Mouse (Mus musculus) E14TG2a.4 (cell line): Measurements from ENCODE around the gene Thra.

ENCODE experiments used
- H3K27me3 ChIP-seq: 2 replicates; pipeline ENCODE4 v1.6.1; 2014; ENCODE audit warnings: low read length, control low read depth; ENCODE audit not compliant: insufficient read depth
- H3K36me3 ChIP-seq: 2 replicates; pipeline ENCODE4 v1.6.1; 2014; ENCODE audit warnings: low read length, control low read depth; ENCODE audit not compliant: insufficient read depth
- H3K4me1 ChIP-seq: replicated peaks from 2 replicates; pipeline ENCODE4 v1.6.1; 2014; ENCODE audit warnings: low read depth, low read length, control low read depth
- H3K4me3 ChIP-seq: replicated peaks from 2 replicates; pipeline ENCODE4 v1.5.1; 2014; ENCODE audit warnings: mild to moderate bottlenecking, low read length
- H3K9me3 ChIP-seq: 2 replicates; pipeline ENCODE4 v1.6.1; 2014; ENCODE audit warnings: low read length, control low read depth
- CTCF ChIP-seq: conservative IDR thresholded peaks from 2 replicates; pipeline ENCODE4 v1.5.1; 2014; ENCODE audit warnings: low read length
- NANOG ChIP-seq: IDR thresholded peaks from 2 replicates; pipeline ENCODE4 v1.6.1; 2014; ENCODE audit warnings: borderline replicate concordance, low read length, mixed read lengths
- POU5F1 ChIP-seq: IDR thresholded peaks from 2 replicates; pipeline ENCODE4 v1.6.1; 2014; ENCODE audit warnings: low read length, borderline replicate concordance

Gene Thra

DNA sequence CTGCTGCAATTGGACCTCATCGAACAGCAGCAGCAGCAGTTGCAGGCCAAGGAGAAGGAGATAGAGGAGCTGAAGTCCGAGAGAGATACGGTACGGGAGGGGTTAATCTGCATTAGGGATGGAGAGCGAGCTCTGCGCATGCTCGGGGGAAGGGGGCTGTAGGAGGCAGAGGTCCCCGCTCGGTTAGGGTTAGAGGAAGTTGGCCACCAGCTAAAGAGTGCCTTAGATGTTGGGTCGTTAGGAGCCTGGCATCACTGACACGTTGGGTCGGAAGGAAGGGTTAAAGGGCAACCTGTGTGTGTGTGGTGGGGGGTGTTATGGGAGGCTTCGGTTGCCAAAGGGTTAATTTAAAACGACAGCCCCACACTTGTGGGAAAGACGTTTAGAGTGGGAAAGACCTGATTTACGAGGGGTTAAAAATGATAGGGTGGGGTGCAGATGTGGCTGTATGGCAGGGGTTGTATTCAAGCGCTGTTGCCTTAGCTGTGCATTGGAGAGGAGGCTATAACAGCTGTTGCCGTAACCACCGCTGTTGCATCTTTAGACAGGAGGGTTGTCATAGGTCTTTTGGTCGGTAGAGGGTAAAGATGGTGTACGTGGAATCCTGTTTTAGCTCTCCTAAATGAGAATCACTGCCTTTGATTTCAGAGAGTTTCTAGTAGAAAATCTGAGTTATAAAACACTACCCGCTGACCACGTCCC lies 56.2 kb downstream of the Thra start:
- Histone ChIP-seq H3K4me3 (peak overlapping the region; percentile 91), H3K36me3 (peaks cover 41% of the 10 kb centered on the region), H3K27me3 (peaks cover 21% of the 10 kb centered on the region), H3K4me1 (peaks cover 41% of the 10 kb centered on the region), H3K9me3 (peaks cover 31% of the 10 kb centered on the region)
- TF ChIP-seq CTCF, result no peak
- no peak for TF ChIP-seq NANOG
- no peak for TF ChIP-seq POU5F1

DNA sequence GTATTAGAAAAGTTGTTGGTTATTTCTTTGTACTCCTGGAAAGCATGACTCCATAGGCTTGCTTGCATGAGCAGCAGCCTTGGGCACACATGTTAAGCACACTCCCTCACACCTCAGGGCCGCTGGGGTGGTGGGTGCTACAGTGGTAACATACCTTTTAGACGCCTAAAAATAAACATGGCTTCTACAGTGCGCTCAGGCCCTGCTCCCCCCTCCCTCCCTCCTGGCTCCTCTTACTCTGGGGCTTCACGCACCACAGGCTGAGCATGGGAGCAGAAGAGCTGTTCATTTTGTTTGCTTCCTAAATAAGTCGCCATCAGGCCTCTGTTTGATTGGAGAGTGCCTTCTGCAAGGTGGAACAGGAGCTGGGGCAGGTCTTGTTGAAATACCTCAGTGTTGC lies 56.9 kb downstream of the Thra start:
- no peak for TF ChIP-seq POU5F1
- no peak for TF ChIP-seq CTCF
- no peak for TF ChIP-seq NANOG
- peaks cover 37% of the 10 kb centered on the region for H3K9me3 ChIP-seq
- H3K4me3 ChIP-seq, result peak overlapping the region; percentile 91; the same call in 1 of the 2 replicates
- peaks cover 47% of the 10 kb centered on the region for H3K36me3 ChIP-seq
- peaks cover 35% of the 10 kb centered on the region for H3K4me1 ChIP-seq
- peaks cover 21% of the 10 kb centered on the region for H3K27me3 ChIP-seq

DNA sequence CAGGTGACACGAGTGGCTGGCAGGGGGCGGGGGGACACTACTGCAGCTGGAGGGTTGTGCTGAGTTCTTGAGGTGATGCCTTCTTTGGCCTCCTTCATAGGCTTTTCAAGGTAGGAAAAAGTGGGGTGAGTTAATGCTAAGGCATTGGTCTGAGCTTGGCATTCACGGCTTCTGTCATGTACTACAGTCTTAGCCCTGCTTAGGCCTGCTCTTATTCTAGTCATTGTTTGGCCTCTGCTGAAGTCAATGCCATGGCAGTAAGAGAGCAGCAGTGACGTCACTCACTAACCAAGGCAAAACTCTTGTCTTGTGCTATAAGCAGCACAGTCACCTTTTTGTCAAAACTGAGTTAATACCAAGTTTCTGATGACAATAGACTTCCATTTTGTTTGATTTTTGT lies 57.5 kb downstream of the Thra start:
- Histone ChIP-seq H3K36me3 (peaks cover 54% of the 10 kb centered on the region), H3K4me1 (peaks cover 29% of the 10 kb centered on the region), H3K27me3 (peaks cover 16% of the 10 kb centered on the region), H3K4me3 (no peak overlapping the region), H3K9me3 (peaks cover 43% of the 10 kb centered on the region)
- TF ChIP-seq POU5F1 (no peak), NANOG (no peak), CTCF (no peak)

DNA sequence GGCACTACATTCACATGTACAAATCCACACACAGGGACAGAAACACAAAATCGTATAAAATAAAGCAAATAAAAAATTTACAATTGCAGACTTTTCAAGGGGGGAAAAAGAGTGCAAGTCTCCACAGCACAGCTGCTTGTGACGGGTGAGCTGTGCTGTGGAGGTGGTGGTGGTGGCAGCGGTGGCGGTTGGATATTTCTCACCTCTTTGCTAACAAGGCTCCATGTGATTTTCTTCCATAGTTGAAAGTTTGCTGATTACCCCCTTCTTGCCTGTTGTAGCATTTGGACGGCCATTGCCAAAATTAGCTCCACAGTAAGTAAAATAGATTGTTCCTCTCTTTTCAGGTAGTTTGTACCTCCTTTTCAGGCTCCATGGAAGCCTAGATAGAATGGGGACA lies 64.2 kb downstream of the Thra start, which contains the start of gene Casc3:
Casc3 (plus strand) TSS at position 301 of the 400 bp plus-strand sequence.
- TF ChIP-seq POU5F1 (no peak), CTCF (no peak), NANOG (no peak)
- Histone ChIP-seq H3K4me3 (0 out of 2 replicates have a peak within 1 kb of the TSS, but pooled peaks have one; percentile 0), H3K4me1 (no peaks in the 10 kb centered on the region), H3K36me3 (peaks cover 85% of the 10 kb centered on the region), H3K9me3 (peaks cover 96% of the 10 kb centered on the region), H3K27me3 (no peaks in the 10 kb centered on the region)

DNA sequence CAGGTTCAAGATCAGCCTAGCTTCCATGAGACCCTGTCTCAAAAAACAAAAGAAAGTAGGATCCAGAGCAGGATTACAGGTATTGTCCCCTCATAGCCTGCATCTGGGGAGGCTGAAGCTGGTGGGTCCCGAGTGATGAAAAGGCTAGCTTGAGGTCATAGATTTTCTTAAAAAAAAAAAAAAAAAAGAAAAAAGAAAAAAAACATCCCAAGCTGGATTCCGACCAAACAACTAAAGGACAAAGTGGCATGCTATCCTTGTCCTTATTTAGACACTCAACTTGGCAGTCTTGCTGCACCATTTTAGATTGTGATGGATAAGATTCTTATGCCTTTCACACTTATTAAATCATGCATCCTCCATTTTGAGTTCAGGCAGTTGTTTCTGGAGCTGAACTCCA lies 68.0 kb downstream of the Thra start:
- TF ChIP-seq POU5F1 (no peak), NANOG (no peak), CTCF (no peak)
- Histone ChIP-seq H3K27me3 (no peaks in the 10 kb centered on the region), H3K4me3 (no peak overlapping the region), H3K9me3 (peaks cover 60% of the 10 kb centered on the region), H3K36me3 (peaks cover 70% of the 10 kb centered on the region), H3K4me1 (peaks cover 22% of the 10 kb centered on the region)

DNA sequence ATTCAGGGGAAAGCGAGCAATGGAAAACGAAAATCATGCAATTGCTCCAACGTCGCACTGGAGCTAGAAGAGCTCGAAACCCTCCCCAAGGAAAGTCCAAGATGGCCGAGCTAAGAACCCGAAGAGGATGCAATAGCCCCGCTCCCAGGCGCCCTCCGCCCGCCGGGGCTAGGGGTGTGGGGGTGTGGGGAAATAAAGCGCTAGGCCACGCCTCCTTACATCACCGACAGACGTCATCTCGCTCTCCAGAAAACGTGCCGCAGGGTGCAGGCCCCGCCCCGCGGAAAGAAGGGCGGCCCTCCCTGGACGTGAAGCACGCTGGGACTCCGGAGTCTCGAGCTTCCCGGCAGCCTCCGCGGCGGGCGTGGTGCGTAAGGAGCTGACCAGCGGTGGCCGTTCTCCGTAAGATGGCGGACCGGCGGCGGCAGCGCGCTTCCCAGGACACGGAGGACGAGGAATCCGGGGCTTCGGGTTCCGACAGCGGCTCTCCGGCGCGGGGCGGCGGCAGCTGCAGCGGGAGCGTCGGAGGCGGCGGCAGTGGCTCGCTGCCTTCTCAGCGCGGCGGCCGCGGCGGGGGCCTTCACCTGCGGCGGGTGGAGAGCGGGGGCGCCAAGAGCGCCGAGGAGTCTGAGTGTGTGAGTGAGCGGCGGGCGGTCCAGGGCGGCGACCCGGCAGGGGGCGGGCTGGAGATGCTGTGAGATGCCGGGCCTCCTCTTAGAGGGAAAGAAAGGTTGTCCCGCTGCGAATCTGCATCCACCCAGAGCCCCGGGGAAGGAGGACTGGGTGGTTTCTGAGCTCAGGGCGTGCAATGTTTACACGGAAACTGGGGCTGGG lies 69.2 kb downstream of the Thra start:
- H3K4me3 ChIP-seq, result peak overlapping the region; percentile 89
- peaks cover 22% of the 10 kb centered on the region for H3K4me1 ChIP-seq
- no peaks in the 10 kb centered on the region for H3K27me3 ChIP-seq
- no peak for TF ChIP-seq CTCF
- H3K36me3 ChIP-seq, result peaks cover 66% of the 10 kb centered on the region
- peaks cover 48% of the 10 kb centered on the region for H3K9me3 ChIP-seq

DNA sequence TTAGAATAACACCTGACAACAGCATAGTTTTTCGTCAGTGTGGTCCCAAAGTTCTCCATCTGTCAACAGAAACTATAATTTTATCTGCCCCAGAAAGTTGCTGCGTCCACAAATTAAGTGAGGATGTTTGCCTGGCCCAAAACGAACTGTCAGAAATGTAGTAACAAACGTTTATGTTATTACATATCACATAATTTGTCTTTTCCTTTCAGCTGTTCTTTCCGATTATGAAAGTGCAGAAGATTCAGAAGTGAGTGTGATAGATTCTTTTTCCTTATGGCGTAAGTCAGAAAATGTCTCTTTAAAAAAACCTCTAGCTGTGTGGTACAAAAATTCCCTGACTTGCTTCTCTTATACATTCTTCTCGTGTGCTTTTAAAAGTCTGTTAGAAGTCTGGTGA lies 70.2 kb downstream of the Thra start:
- no peaks in the 10 kb centered on the region for H3K27me3 ChIP-seq
- peaks cover 38% of the 10 kb centered on the region for H3K9me3 ChIP-seq
- peak overlapping the region; percentile 89 for H3K4me3 ChIP-seq
- peaks cover 22% of the 10 kb centered on the region for H3K4me1 ChIP-seq
- peaks cover 63% of the 10 kb centered on the region for H3K36me3 ChIP-seq
- no peak for TF ChIP-seq NANOG
- no peak for TF ChIP-seq POU5F1
- TF ChIP-seq CTCF, result no peak

DNA sequence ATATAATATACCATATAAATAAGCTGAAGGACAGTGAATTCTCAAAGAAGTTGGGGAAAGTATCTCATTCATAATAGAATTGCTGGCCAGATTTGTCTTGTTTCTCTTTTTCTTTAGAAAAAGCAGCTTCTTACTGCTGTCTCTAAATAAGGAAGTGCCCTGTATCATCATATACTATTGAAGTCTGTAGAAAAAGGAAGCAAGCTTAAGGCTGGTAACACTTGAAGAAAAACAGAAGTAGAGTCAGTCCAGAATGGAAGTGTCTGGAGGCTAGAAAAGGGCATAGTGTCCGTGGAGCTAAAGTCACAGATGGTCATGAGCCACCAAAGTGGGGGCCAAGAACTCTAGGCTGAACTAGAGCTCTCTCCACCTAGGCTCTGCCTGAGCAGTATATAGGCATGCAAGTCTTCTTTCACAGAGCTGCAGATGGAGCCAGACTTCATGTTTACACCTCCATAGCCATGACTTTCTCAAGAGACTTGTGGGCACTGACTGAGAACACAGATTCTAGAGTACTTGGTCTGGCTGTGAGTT lies 76.3 kb downstream of the Thra start:
- Histone ChIP-seq H3K4me3 (no peak overlapping the region), H3K9me3 (no peaks in the 10 kb centered on the region), H3K36me3 (peaks cover 82% of the 10 kb centered on the region), H3K4me1 (peaks cover 16% of the 10 kb centered on the region), H3K27me3 (no peaks in the 10 kb centered on the region)
- TF ChIP-seq POU5F1, result no peak
- no peak for TF ChIP-seq CTCF
- TF ChIP-seq NANOG, result no peak
